Mouse (Mus musculus) neural tube, embryonic 13.5 days (tissue): Measurements from ENCODE around the gene Fam135a. TPM values are rescaled to one million over a fixed set of nuclear protein-coding genes. Genes with fewer than 3 reads are reported as not detected.

Experiments used
- ATAC-seq: fragments of 200-750 bp; cut with Nextera tagmentation; 2 replicates; pipeline ENCODE4 v1.8.0; 2017; ENCODE audit warnings: low read depth, mild to moderate bottlenecking, moderate TSS enrichment, moderate library complexity
- H3K27ac ChIP-seq: fragments of 300-500 bp; sonication (generic); replicated peaks from 2 replicates; pipeline ENCODE4 v1.5.1; 2015; ENCODE audit warnings: moderate library complexity, mild to moderate bottlenecking, inconsistent platforms
- H3K27me3 ChIP-seq: fragments of 300-500 bp; sonication (generic); 2 replicates; pipeline ENCODE4 v1.6.1; 2015; ENCODE audit warnings: mild to moderate bottlenecking, inconsistent platforms
- H3K36me3 ChIP-seq: fragments of 300-500 bp; sonication (generic); 2 replicates; pipeline ENCODE4 v1.6.1; 2015; ENCODE audit warnings: mild to moderate bottlenecking, inconsistent platforms
- H3K4me1 ChIP-seq: fragments of 300-500 bp; sonication (generic); replicated peaks from 2 replicates; pipeline ENCODE4 v1.6.1; 2015; ENCODE audit warnings: inconsistent platforms
- H3K4me2 ChIP-seq: fragments of 300-500 bp; sonication (generic); 2 replicates; pipeline ENCODE4 v1.6.1; 2015; ENCODE audit warnings: inconsistent platforms, mild to moderate bottlenecking, moderate library complexity
- H3K4me3 ChIP-seq: fragments of 300-500 bp; sonication (generic); 2 replicates; pipeline ENCODE4 v1.5.1; 2015; ENCODE audit warnings: mild to moderate bottlenecking, inconsistent platforms
- H3K9ac ChIP-seq: fragments of 300-500 bp; sonication (generic); 2 replicates; pipeline ENCODE4 v1.6.1; 2015; ENCODE audit warnings: moderate library complexity, mild to moderate bottlenecking, inconsistent platforms
- H3K9me3 ChIP-seq: fragments of 300-500 bp; sonication (generic); 2 replicates; pipeline ENCODE4 v1.6.1; 2016; ENCODE audit warnings: inconsistent platforms
- WGBS: fragments of 180-500 bp; shearing (Covaris S2); methylation state at CpG from one replicate; pipeline ENCODE4 v1.1.7; 2015; 5-methylcytosine and 5-hydroxymethylcytosine counted together
- polyA plus RNA-seq: library from polyadenylated mRNA; unstranded; fragments of >200 nt; fragmentation: Nextera tagmentation; extraction: Ambion mirVana; gene quantifications from 2 replicates; pipeline ENCODE4 v1.2.1, GENCODE M21; 2015

Fam135a gene
- 39.3 and 39.5 TPM in 2 replicates for polyA plus RNA-seq

- ATAC-seq: peak; percentile 94
- peak within 1 kb of the TSS; percentile 68 for H3K4me2 ChIP-seq
- H3K27ac ChIP-seq: peak within 1 kb of the TSS; percentile 91
- peaks cover 22% of the 10 kb centered on the region for H3K4me1 ChIP-seq
- WGBS: under 1% methylated on average over 75 of the region's 88 CpGs
- peak within 1 kb of the TSS; percentile 96 for H3K9ac ChIP-seq
- H3K9me3 ChIP-seq: no peaks in the 10 kb centered on the region
- no peaks in the 10 kb centered on the region for H3K27me3 ChIP-seq
- H3K4me3 ChIP-seq: peak within 1 kb of the TSS; percentile 92
- H3K36me3 ChIP-seq: no peaks in the 10 kb centered on the region
These were observed at the start of gene Fam135a for GRCm38 (mm10) chr1:24099926-24100869. Gene Fam135a, minus strand, starts transcription at chr1:24100341.

- Histone ChIP-seq H3K4me1 (no peaks in the 10 kb centered on the region; the same call in 1 of the 2 replicates), H3K4me3 (no peak overlapping the region), H3K4me2 (no peak overlapping the region), H3K36me3 (no peaks in the 10 kb centered on the region), H3K27ac (no peak overlapping the region), H3K9me3 (no peaks in the 10 kb centered on the region), H3K9ac (no peak overlapping the region), H3K27me3 (no peaks in the 10 kb centered on the region)
- WGBS: 83% methylated on average over 8 of the region's 8 CpGs
- no peak for ATAC-seq
These were observed 43.4 kb upstream of the Fam135a start for GRCm38 (mm10) chr1:24143504-24143903.

GRCm38 (mm10) chr1:24140555-24140954 lies 40.4 kb upstream of the Fam135a start:
- no peaks in the 10 kb centered on the region for H3K27me3 ChIP-seq
- 51% methylated on average over 6 of the region's 6 CpGs for WGBS
- H3K9ac ChIP-seq: no peak overlapping the region
- no peak overlapping the region for H3K4me2 ChIP-seq
- no peaks in the 10 kb centered on the region for H3K36me3 ChIP-seq
- H3K9me3 ChIP-seq: no peaks in the 10 kb centered on the region
- no peak overlapping the region for H3K4me3 ChIP-seq
- H3K4me1 ChIP-seq: no peaks in the 10 kb centered on the region; the same call in 1 of the 2 replicates
- no peak overlapping the region for H3K27ac ChIP-seq
- no peak for ATAC-seq

- no peak for ATAC-seq
These were observed 37.0 kb upstream of the Fam135a start for GRCm38 (mm10) chr1:24137133-24137532.

GRCm38 (mm10) chr1:24134792-24135191 lies 34.7 kb upstream of the Fam135a start:
- H3K27me3 ChIP-seq: no peaks in the 10 kb centered on the region
- 6% methylated on average over 1 of the region's 1 CpGs for WGBS
- no peaks in the 10 kb centered on the region; the same call in 1 of the 2 replicates for H3K4me1 ChIP-seq
- no peak overlapping the region for H3K9ac ChIP-seq
- H3K27ac ChIP-seq: no peak overlapping the region
- H3K4me2 ChIP-seq: no peak overlapping the region
- no peak overlapping the region for H3K4me3 ChIP-seq
- H3K9me3 ChIP-seq: no peaks in the 10 kb centered on the region
- no peaks in the 10 kb centered on the region for H3K36me3 ChIP-seq
- peak; percentile 74 for ATAC-seq

More at GRCm38 (mm10) chr1:24137133-24137532, 37.0 kb upstream of the Fam135a start:
- H3K9me3 ChIP-seq: no peaks in the 10 kb centered on the region
- no peak overlapping the region for H3K9ac ChIP-seq
- H3K4me2 ChIP-seq: no peak overlapping the region
- no peaks in the 10 kb centered on the region; the same call in 1 of the 2 replicates for H3K4me1 ChIP-seq
- H3K27me3 ChIP-seq: no peaks in the 10 kb centered on the region
- WGBS: 14% methylated on average over 3 of the region's 3 CpGs
- H3K27ac ChIP-seq: no peak overlapping the region
- H3K36me3 ChIP-seq: no peaks in the 10 kb centered on the region
- H3K4me3 ChIP-seq: no peak overlapping the region

GRCm38 (mm10) chr1:24133853-24134252 lies 33.7 kb upstream of the Fam135a start:
- no peaks in the 10 kb centered on the region for H3K9me3 ChIP-seq
- no peaks in the 10 kb centered on the region for H3K27me3 ChIP-seq
- no peaks in the 10 kb centered on the region for H3K4me1 ChIP-seq
- 38% methylated on average over 19 of the region's 19 CpGs for WGBS
- H3K36me3 ChIP-seq: no peaks in the 10 kb centered on the region
- ATAC-seq: peak; percentile 65
- H3K4me2 ChIP-seq: peak overlapping the region; percentile 36
- H3K4me3 ChIP-seq: peak overlapping the region; percentile 8; the same call in 1 of the 2 replicates
- H3K27ac ChIP-seq: no peak overlapping the region
- peak overlapping the region; percentile 45 for H3K9ac ChIP-seq

GRCm38 (mm10) chr1:24127866-24128265 lies 27.7 kb upstream of the Fam135a start:
- no peaks in the 10 kb centered on the region for H3K27me3 ChIP-seq
- H3K4me2 ChIP-seq: no peak overlapping the region
- no peaks in the 10 kb centered on the region for H3K9me3 ChIP-seq
- no peak for ATAC-seq
- H3K4me1 ChIP-seq: no peaks in the 10 kb centered on the region
- no peak overlapping the region for H3K4me3 ChIP-seq
- H3K27ac ChIP-seq: no peak overlapping the region
- WGBS: 61% methylated on average over 6 of the region's 6 CpGs
- no peak overlapping the region for H3K9ac ChIP-seq
- H3K36me3 ChIP-seq: no peaks in the 10 kb centered on the region

- no peaks in the 10 kb centered on the region for H3K9me3 ChIP-seq
- H3K27ac ChIP-seq: no peak overlapping the region
- no peak overlapping the region for H3K4me3 ChIP-seq
- no peaks in the 10 kb centered on the region for H3K4me1 ChIP-seq
- H3K36me3 ChIP-seq: no peaks in the 10 kb centered on the region
- 49% methylated on average over 3 of the region's 3 CpGs for WGBS
- H3K4me2 ChIP-seq: no peak overlapping the region
- no peak for ATAC-seq
- no peaks in the 10 kb centered on the region for H3K27me3 ChIP-seq
- no peak overlapping the region for H3K9ac ChIP-seq
These were observed 24.5 kb upstream of the Fam135a start for GRCm38 (mm10) chr1:24124610-24125009.

GRCm38 (mm10) chr1:24122582-24122981 lies 22.4 kb upstream of the Fam135a start:
- 81% methylated on average over 1 of the region's 1 CpGs for WGBS
- Histone ChIP-seq H3K4me1 (no peaks in the 10 kb centered on the region), H3K36me3 (no peaks in the 10 kb centered on the region), H3K4me3 (no peak overlapping the region), H3K4me2 (no peak overlapping the region), H3K27me3 (no peaks in the 10 kb centered on the region), H3K27ac (no peak overlapping the region), H3K9ac (no peak overlapping the region), H3K9me3 (no peaks in the 10 kb centered on the region)
- no peak for ATAC-seq

GRCm38 (mm10) chr1:24107971-24108773 lies 8.0 kb upstream of the Fam135a start:
- Histone ChIP-seq H3K9ac (no peak overlapping the region), H3K27me3 (no peaks in the 10 kb centered on the region), H3K4me1 (peaks cover 9% of the 10 kb centered on the region; the same call in 1 of the 2 replicates), H3K4me2 (no peak overlapping the region), H3K27ac (peak overlapping the region; percentile 61), H3K9me3 (no peaks in the 10 kb centered on the region), H3K4me3 (no peak overlapping the region), H3K36me3 (no peaks in the 10 kb centered on the region)
- no peak for ATAC-seq
- 53% methylated on average over 10 of the region's 10 CpGs for WGBS

- ATAC-seq: no peak
- Histone ChIP-seq H3K9ac (no peak overlapping the region), H3K4me3 (no peak overlapping the region), H3K27me3 (no peaks in the 10 kb centered on the region), H3K9me3 (no peaks in the 10 kb centered on the region), H3K27ac (peak overlapping the region; percentile 61), H3K4me2 (0 out of 2 replicates have a peak overlapping the region, but pooled peaks have one; percentile 24), H3K4me1 (peaks cover 9% of the 10 kb centered on the region; the same call in 1 of the 2 replicates), H3K36me3 (no peaks in the 10 kb centered on the region)
- WGBS: 42% methylated on average over 11 of the region's 11 CpGs
These were observed 7.2 kb upstream of the Fam135a start for GRCm38 (mm10) chr1:24107378-24107777.
